Mouse (Mus musculus) ovary, adult 18-20 months (tissue): ENCODE measurements at regions not wholly inside any gene's neighbourhood (a gene's known extent, or its start where the extent isn't known, plus 50 kb on each side); places are given as distances from the start of the nearest gene placed in this dataset.
A peak's percentile ranks its signal among the peaks of the same experiment; 100 is the strongest.

ENCODE experiments used
- DNase-seq: peaks from one replicate; pipeline ENCODE4 v3.0.0; 2022; ENCODE audit warnings: low spot score, mixed read lengths

- no peak for DNase-seq
Observed at GRCm38 (mm10) chr13:112002661-112003347, 194.0 kb upstream of the Map3k1 start.

DNA sequence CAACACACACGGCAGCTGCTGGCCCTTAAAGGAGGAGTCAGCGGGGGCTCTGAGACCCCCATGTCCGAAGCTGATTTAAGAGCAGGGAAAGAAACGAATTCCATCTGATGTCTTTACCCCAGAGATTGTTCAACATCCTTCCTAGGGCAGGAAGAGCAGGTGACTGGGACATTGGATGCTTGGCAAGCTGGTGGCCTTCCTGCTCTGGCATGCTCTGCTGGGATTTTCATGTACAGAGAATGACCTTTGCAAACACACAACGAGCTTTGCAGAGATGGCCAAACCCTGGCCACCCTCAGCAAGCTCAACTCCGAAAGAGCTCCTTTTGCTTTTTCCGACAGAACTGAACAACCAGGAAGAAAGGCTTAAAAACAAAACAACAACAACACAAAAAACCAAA, 194.7 kb upstream of the Map3k1 start:
- DNase-seq: no peak

- no peak for DNase-seq
Observed at GRCm38 (mm10) chr13:112004126-112004525, 195.3 kb upstream of the Map3k1 start.

DNA sequence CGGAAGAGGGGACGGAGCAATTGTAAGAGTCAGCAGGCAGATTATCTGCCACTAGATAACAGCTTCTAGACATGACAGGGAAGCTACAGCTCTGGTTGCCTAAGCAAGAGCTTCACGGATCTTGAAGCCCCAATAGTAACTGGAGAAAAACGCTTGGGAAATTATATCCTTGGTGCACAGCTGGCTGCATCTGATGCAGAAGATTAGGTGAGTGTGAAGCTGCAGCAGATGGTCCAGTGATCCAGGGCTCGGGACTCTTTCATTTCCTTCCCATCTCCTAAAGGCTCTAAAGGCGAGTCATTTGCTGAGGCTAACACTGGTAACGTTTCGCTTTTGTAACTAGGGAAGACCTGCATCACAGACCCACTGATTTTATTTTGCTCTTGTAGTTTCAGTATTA, 196.6 kb upstream of the Map3k1 start:
- DNase-seq: no peak

DNA sequence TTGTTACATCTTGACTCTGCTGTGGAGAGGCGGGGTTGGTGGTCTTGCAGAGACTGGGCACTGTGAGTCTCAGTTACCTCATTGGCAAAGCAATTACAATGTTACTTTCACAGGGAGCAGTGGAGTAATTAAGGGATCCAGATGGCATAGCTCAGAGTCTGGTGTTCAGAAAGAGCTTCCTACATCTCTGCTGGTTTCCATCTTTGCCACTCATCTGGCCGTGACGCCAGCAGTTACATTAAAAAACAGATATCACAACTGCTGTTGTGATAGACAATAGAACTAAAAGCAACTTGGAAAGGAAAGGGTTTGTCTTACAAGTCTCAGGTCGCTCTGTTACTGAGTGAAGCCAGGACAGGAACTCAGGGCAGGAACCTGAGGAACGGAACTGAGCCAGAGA, 200.0 kb upstream of the Map3k1 start:
- no peak for DNase-seq

GRCm38 (mm10) chr13:112009288-112009687, 200.5 kb upstream of the Map3k1 start:
- no peak for DNase-seq

DNA sequence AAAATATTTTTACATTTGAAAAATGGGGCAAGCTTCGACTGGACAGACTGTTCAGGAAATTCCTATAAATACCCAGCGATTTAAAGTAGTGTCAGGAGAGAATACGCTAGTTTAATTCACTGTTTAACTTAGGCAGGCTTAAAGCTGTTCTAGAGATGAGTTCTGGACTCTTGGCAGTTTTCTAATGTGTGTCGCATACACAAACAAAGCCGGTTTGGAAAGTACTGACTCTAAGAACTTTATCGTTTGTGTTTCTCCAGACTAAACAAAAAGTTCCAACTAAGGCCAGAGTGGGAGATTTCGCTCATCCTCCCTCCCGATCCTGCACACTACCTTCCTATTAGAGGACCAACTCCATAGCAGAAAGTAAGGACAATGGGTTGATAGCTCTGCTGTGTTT, 201.7 kb upstream of the Map3k1 start:
- DNase-seq: no peak

- DNase-seq: no peak
Observed at GRCm38 (mm10) chr13:112012640-112013039, 203.8 kb upstream of the Map3k1 start.

GRCm38 (mm10) chr13:112015083-112015482, 206.3 kb upstream of the Map3k1 start:
- no peak for DNase-seq

DNA sequence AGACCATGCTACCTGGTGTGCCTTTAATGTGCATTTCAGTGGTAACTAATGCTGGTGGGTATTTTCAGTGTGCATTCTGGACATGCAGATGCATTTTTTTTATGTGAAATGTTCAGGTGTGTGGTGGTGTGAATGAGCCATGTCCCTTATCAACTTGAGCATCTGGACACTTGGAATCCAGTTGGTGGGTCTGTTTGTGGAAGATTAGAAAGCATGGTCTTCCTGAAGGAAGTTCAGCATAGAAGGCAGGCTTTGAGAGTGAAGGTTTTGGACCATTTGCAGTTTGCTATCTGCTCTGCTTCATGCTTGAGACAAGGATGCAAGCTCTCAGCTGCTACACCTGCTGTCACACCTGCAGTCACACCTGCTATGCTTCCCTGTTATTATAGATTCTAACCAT, 207.5 kb upstream of the Map3k1 start:
- no peak for DNase-seq

DNA sequence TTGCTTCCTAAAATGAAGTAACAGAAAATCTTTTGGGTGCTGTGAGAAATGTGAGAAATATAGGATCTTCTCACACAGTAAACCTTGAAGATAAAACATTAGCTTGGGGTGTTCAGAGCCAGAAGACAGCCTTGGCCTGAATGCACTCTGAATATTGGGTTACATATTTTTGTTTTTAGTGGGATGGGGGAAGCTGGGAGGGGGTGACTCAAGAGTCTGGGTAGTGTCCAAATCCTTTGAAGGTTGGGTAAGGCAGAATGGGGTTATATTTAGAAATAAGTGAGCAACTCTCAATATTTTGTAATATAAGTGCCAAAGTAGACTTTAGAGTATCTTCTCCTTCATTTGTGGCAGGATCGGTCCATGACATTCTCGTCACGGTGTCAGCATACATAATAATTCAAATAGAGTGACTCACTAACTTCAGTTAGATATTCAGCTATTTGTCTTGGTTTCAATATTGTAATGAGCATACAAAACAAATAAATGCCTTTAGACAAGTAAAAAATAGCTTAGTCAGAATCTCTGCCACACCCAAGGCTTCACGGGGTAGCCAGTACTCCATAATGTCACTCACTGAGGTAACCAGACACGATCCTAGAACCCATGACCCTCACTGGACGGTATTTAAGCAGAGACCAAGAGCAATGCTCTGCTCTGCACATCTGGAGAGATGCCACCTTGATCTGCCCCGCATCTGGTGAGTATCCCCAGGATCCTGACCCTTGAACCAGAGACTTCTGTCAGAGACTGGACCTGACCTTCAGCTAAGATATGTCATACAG, 209.9 kb upstream of the Map3k1 start:
- DNase-seq: no peak

- DNase-seq: no peak
Observed at GRCm38 (mm10) chr13:112019575-112019974, 210.8 kb upstream of the Map3k1 start.

GRCm38 (mm10) chr13:112023171-112023570, 214.4 kb upstream of the Map3k1 start:
- DNase-seq: peak; percentile 73

- DNase-seq: no peak
Observed at GRCm38 (mm10) chr13:112024667-112025585, 216.1 kb upstream of the Map3k1 start.

GRCm38 (mm10) chr13:112025586-112025950, 216.8 kb upstream of the Map3k1 start:
- no peak for DNase-seq

DNA sequence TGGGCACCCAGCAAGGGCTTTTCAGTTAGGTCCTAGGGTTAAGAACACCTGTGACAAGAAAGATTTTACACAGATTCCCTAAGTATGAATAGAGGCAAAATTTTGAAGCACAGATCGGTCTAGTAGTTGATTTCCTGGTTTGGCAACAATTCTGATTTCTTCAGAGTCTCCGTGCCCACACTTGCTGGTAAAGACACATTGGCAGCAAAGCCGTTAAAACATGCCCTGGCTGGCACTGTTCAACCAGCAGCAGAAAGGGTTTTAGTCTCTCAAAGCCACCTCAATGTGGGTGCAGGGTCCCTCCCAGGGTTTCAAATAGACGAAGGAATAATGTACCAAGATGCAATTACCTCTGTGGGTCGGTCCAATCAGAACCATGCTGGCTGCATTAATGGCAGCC, 218.9 kb upstream of the Map3k1 start:
- no peak for DNase-seq

- DNase-seq: no peak
Observed at GRCm38 (mm10) chr13:112031061-112031460, 222.3 kb upstream of the Map3k1 start.

GRCm38 (mm10) chr13:112031631-112032320, 223.0 kb upstream of the Map3k1 start:
- DNase-seq: no peak

GRCm38 (mm10) chr13:112037731-112038380, 229.1 kb upstream of the Map3k1 start:
- DNase-seq: no peak

DNA sequence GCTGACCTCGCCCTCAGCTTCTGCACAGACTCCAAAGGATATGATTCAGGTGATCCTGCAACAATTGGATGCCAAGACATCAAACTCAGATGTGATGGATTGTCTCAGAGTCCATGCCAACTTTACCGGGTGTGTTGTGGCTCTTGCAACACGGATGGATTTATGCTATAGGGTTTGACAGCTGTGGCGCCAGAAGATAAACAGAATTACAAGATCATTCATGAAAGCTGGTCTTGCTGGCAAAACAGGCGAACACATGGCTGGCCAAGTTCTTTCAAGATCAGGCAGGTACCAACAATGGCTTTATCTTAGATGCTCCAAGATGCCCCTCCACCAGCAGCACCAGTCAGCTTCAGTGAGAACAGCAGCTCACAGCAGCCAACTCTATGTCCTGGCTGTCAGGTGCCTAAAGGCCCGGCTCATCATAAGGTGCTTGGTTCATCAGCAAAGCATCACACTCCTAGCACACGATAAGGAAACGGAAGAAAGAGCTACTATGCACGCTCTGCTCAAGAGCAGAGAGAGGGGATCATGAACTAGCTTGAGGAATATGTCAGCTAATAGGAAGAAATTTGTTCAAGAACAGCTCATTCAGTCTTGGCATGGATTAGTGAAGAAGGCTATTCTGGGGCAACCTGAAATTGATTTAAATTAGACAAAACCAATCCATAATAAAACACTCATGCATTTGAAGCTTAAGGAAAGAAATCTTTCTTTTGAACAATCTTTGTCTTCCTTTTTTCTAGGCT, 229.9 kb upstream of the Map3k1 start:
- DNase-seq: no peak
